Mouse (Mus musculus) macrophage (primary cell): ENCODE measurements around the gene Cers6. TPM values are rescaled to one million over a fixed set of nuclear protein-coding genes. Genes with fewer than 3 reads are reported as not detected.

Experiments used
- H3K27ac ChIP-seq: fragments of 350-480 bp; formaldehyde crosslinking; 2 replicates; pipeline ENCODE4 v1.9.0; 2021
- H3K36me3 ChIP-seq: fragments of 350-480 bp; formaldehyde crosslinking; 2 replicates; pipeline ENCODE4 v1.9.0; 2021; ENCODE audit errors: inconsistent target
- H3K4me3 ChIP-seq: fragments of 350-480 bp; formaldehyde crosslinking; 2 replicates; pipeline ENCODE4 v1.9.0; 2021; ENCODE audit errors: inconsistent target
- H3K79me2 ChIP-seq: fragments of 350-480 bp; formaldehyde crosslinking; 2 replicates; pipeline ENCODE4 v1.9.0; 2021; ENCODE audit errors: inconsistent target
- WGBS: methylation state at CpG from one replicate; pipeline ENCODE4 v1.1.7; 2026; ENCODE audit warnings: inconsistent platforms; ENCODE audit not compliant: missing documents; 5-methylcytosine and 5-hydroxymethylcytosine counted together
- polyA plus RNA-seq: library from polyadenylated mRNA; stranded (reverse); fragments of 250-400 nt; gene quantifications from 3 replicates; pipeline ENCODE4 v1.2.4, GENCODE M21; 2018; ENCODE audit warnings: inconsistent platforms

The Cers6 gene
- polyA plus RNA-seq, 1 experiment from 2014 or later, result 26.4 TPM

- no peak overlapping the region for H3K4me3 ChIP-seq
- peaks cover 33% of the 10 kb centered on the region for H3K36me3 ChIP-seq
- H3K79me2 ChIP-seq, result peaks cover 43% of the 10 kb centered on the region; the same call in 1 of the 2 replicates
- no peak overlapping the region for H3K27ac ChIP-seq
- WGBS, result 93% methylated on average over 3 of the region's 3 CpGs
Measured at GRCm38 (mm10) chr2:68951706-68952105, 90.5 kb downstream of the Cers6 start.

GRCm38 (mm10) chr2:68953688-68954087 lies 92.4 kb downstream of the Cers6 start:
- H3K79me2 ChIP-seq, result peaks cover 63% of the 10 kb centered on the region; the same call in 1 of the 2 replicates
- no peak overlapping the region for H3K4me3 ChIP-seq
- peaks cover 18% of the 10 kb centered on the region; the same call in 1 of the 2 replicates for H3K36me3 ChIP-seq
- no peak overlapping the region for H3K27ac ChIP-seq
- WGBS, result 71% methylated on average over 2 of the region's 2 CpGs

GRCm38 (mm10) chr2:68955496-68955895 lies 94.3 kb downstream of the Cers6 start:
- 95% methylated on average over 2 of the region's 2 CpGs for WGBS
- Histone ChIP-seq H3K27ac (no peak overlapping the region), H3K79me2 (peaks cover 81% of the 10 kb centered on the region; the same call in 1 of the 2 replicates), H3K4me3 (no peak overlapping the region), H3K36me3 (0 out of 2 replicates have a peak, but pooled peaks cover 5% of the 10 kb centered on the region)

- peaks cover 79% of the 10 kb centered on the region; the same call in 1 of the 2 replicates for H3K79me2 ChIP-seq
- H3K27ac ChIP-seq, result no peak overlapping the region
- WGBS, result 100% methylated on average over 3 of the region's 3 CpGs
- H3K36me3 ChIP-seq, result 0 out of 2 replicates have a peak, but pooled peaks cover 2% of the 10 kb centered on the region
- no peak overlapping the region for H3K4me3 ChIP-seq
Measured at GRCm38 (mm10) chr2:68956146-68956545, 94.9 kb downstream of the Cers6 start.

- 96% methylated on average over 6 of the region's 7 CpGs for WGBS
- Histone ChIP-seq H3K27ac (no peak overlapping the region), H3K36me3 (peaks cover 4% of the 10 kb centered on the region; the same call in 1 of the 2 replicates), H3K4me3 (no peak overlapping the region), H3K79me2 (peaks cover 87% of the 10 kb centered on the region; the same call in 1 of the 2 replicates)
Measured at GRCm38 (mm10) chr2:68957831-68958230, 96.6 kb downstream of the Cers6 start.

- Histone ChIP-seq H3K27ac (no peak overlapping the region), H3K4me3 (no peak overlapping the region), H3K79me2 (peaks cover 86% of the 10 kb centered on the region; the same call in 1 of the 2 replicates), H3K36me3 (peaks cover 4% of the 10 kb centered on the region; the same call in 1 of the 2 replicates)
- WGBS, result 86% methylated on average over 4 of the region's 4 CpGs
Measured at GRCm38 (mm10) chr2:68959573-68959972, 98.3 kb downstream of the Cers6 start.

GRCm38 (mm10) chr2:68960060-68960459 lies 98.8 kb downstream of the Cers6 start:
- H3K36me3 ChIP-seq, result peaks cover 4% of the 10 kb centered on the region; the same call in 1 of the 2 replicates
- no peak overlapping the region for H3K4me3 ChIP-seq
- H3K79me2 ChIP-seq, result peaks cover 86% of the 10 kb centered on the region; the same call in 1 of the 2 replicates
- H3K27ac ChIP-seq, result no peak overlapping the region
- WGBS, result 93% methylated on average over 5 of the region's 5 CpGs

- peaks cover 4% of the 10 kb centered on the region; the same call in 1 of the 2 replicates for H3K36me3 ChIP-seq
- no peak overlapping the region for H3K27ac ChIP-seq
- no peak overlapping the region for H3K4me3 ChIP-seq
- 66% methylated on average over 10 of the region's 10 CpGs for whole genome bisulfite sequencing
- peaks cover 86% of the 10 kb centered on the region; the same call in 1 of the 2 replicates for H3K79me2 ChIP-seq
Measured at GRCm38 (mm10) chr2:68960620-68961019, 99.4 kb downstream of the Cers6 start.

GRCm38 (mm10) chr2:68966360-68966759 lies 105.1 kb downstream of the Cers6 start:
- Histone ChIP-seq H3K4me3 (no peak overlapping the region), H3K36me3 (peaks cover 4% of the 10 kb centered on the region; the same call in 1 of the 2 replicates), H3K79me2 (peaks cover 61% of the 10 kb centered on the region; the same call in 1 of the 2 replicates), H3K27ac (no peak overlapping the region)
- 91% methylated on average over 1 of the region's 1 CpGs for WGBS

GRCm38 (mm10) chr2:68968028-68968427 lies 106.8 kb downstream of the Cers6 start:
- no peak overlapping the region for H3K4me3 ChIP-seq
- peaks cover 58% of the 10 kb centered on the region; the same call in 1 of the 2 replicates for H3K79me2 ChIP-seq
- no peak overlapping the region for H3K27ac ChIP-seq
- WGBS, result 87% methylated on average over 8 of the region's 8 CpGs
- no peaks in the 10 kb centered on the region for H3K36me3 ChIP-seq

- WGBS, result 91% methylated on average over 5 of the region's 5 CpGs
- peaks cover 57% of the 10 kb centered on the region; the same call in 1 of the 2 replicates for H3K79me2 ChIP-seq
- H3K4me3 ChIP-seq, result no peak overlapping the region
- no peak overlapping the region for H3K27ac ChIP-seq
- H3K36me3 ChIP-seq, result no peaks in the 10 kb centered on the region
Measured at GRCm38 (mm10) chr2:68971840-68972239, 110.6 kb downstream of the Cers6 start.

- WGBS, result 74% methylated on average over 2 of the region's 2 CpGs
- Histone ChIP-seq H3K36me3 (no peaks in the 10 kb centered on the region), H3K79me2 (peaks cover 41% of the 10 kb centered on the region; the same call in 1 of the 2 replicates), H3K27ac (no peak overlapping the region), H3K4me3 (no peak overlapping the region)
Measured at GRCm38 (mm10) chr2:68973753-68974152, 112.5 kb downstream of the Cers6 start.

GRCm38 (mm10) chr2:68975286-68975685 lies 114.0 kb downstream of the Cers6 start:
- 82% methylated on average over 6 of the region's 6 CpGs for WGBS
- H3K27ac ChIP-seq, result no peak overlapping the region
- H3K4me3 ChIP-seq, result no peak overlapping the region

GRCm38 (mm10) chr2:68975780-68976179 lies 114.5 kb downstream of the Cers6 start:
- Histone ChIP-seq H3K27ac (no peak overlapping the region), H3K36me3 (no peaks in the 10 kb centered on the region), H3K4me3 (no peak overlapping the region), H3K79me2 (peaks cover 54% of the 10 kb centered on the region; the same call in 1 of the 2 replicates)
- 38% methylated on average over 6 of the region's 6 CpGs for WGBS

More at GRCm38 (mm10) chr2:68975286-68975685, 114.0 kb downstream of the Cers6 start:
- Histone ChIP-seq H3K79me2 (peaks cover 49% of the 10 kb centered on the region; the same call in 1 of the 2 replicates), H3K36me3 (no peaks in the 10 kb centered on the region)

GRCm38 (mm10) chr2:68978244-68978643 lies 117.0 kb downstream of the Cers6 start:
- no peak overlapping the region for H3K4me3 ChIP-seq
- peaks cover 64% of the 10 kb centered on the region; the same call in 1 of the 2 replicates for H3K79me2 ChIP-seq
- no peaks in the 10 kb centered on the region for H3K36me3 ChIP-seq
- H3K27ac ChIP-seq, result no peak overlapping the region
- WGBS, result 89% methylated on average over 9 of the region's 9 CpGs
